Mouse (Mus musculus): Measurements from ENCODE around the gene Egf.

DNA sequence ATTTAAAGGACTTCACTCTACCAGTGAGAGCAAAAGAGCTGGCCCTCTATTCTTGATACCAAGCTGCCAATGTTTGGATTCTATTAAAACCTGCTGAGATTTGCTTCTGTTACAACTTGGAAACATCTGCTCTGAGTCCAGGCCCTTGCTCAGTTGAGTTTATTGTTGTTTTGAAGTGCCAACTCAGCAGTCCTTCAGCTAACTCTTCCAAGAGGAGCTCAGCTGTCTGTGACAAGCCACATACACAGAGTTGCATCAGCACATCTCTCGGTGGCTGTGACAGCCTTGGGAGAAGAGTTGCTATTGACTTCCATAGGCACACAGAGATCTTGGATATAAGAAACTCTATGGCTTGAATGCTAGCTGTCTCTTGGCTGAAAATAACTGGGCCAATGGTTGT, 124.1 kb downstream of the Egf start:
- TF ChIP-seq CTCF (IDR thresholded peaks at IDR 0.05; ENCODE audit: control insufficient read depth, insufficient read depth, low read length) = no peak
- no peak for TF ChIP-seq POLR2A (IDR thresholded peaks at IDR 0.05; ENCODE audit: borderline replicate concordance, control insufficient read depth, low read depth, low read length)
